Mouse (Mus musculus): Measurements from ENCODE around the gene Csrnp2.

GRCm38 (mm10) chr15:100467738-100468137 is 27.6 kb downstream of the Csrnp2 start:
- TF ChIP-seq POLR2A (IDR thresholded peaks at IDR 0.05; ENCODE audit: borderline replicate concordance, extremely low read depth, insufficient read depth, insufficient read length, poor library complexity, severe bottlenecking): no peak
- TF ChIP-seq CTCF (IDR thresholded peaks at IDR 0.05; ENCODE audit: borderline replicate concordance, extremely low read depth, insufficient read depth, insufficient read length): no peak
